Mouse (Mus musculus): ENCODE measurements around the gene Srbd1.

The Srbd1 gene

GRCm38 (mm10) chr17:86034641-86035040 is 110.3 kb downstream of the Srbd1 start:
- no peak for DNase-seq (ENCODE audit: low spot score)

- no peak for DNase-seq (ENCODE audit: low spot score)
These were observed 112.8 kb downstream of the Srbd1 start for GRCm38 (mm10) chr17:86032113-86032714.

- DNase-seq (ENCODE audit: low spot score) = no peak
These were observed 115.0 kb downstream of the Srbd1 start for GRCm38 (mm10) chr17:86030016-86030415.

- no peak for DNase-seq (ENCODE audit: low spot score)
These were observed 115.8 kb downstream of the Srbd1 start for GRCm38 (mm10) chr17:86029175-86029574.

GRCm38 (mm10) chr17:86027577-86028199 is 117.3 kb downstream of the Srbd1 start:
- no peak for DNase-seq (ENCODE audit: low spot score)

- no peak for DNase-seq (ENCODE audit: low spot score)
These were observed 120.4 kb downstream of the Srbd1 start for GRCm38 (mm10) chr17:86024589-86024988.

GRCm38 (mm10) chr17:86022366-86022765 is 122.6 kb downstream of the Srbd1 start:
- DNase-seq (ENCODE audit: low spot score) = no peak

GRCm38 (mm10) chr17:86021815-86022214 is 123.2 kb downstream of the Srbd1 start:
- DNase-seq (ENCODE audit: low spot score) = no peak

GRCm38 (mm10) chr17:86021231-86021630 is 123.7 kb downstream of the Srbd1 start:
- DNase-seq (ENCODE audit: low spot score) = no peak

GRCm38 (mm10) chr17:86019793-86020192 is 125.2 kb downstream of the Srbd1 start:
- no peak for DNase-seq (ENCODE audit: low spot score)

- DNase-seq (ENCODE audit: low spot score) = no peak
These were observed 130.7 kb downstream of the Srbd1 start for GRCm38 (mm10) chr17:86014246-86014645.

GRCm38 (mm10) chr17:86012576-86012975 is 132.4 kb downstream of the Srbd1 start:
- DNase-seq (ENCODE audit: low spot score) = no peak

- no peak for DNase-seq (ENCODE audit: low spot score)
These were observed 133.1 kb downstream of the Srbd1 start for GRCm38 (mm10) chr17:86011849-86012248.

- no peak for DNase-seq (ENCODE audit: low spot score)
These were observed 136.6 kb downstream of the Srbd1 start for GRCm38 (mm10) chr17:86008401-86008800.

- no peak for DNase-seq (ENCODE audit: low spot score)
These were observed 142.9 kb downstream of the Srbd1 start for GRCm38 (mm10) chr17:86002113-86002512.

- DNase-seq (ENCODE audit: low spot score) = no peak
These were observed 143.3 kb downstream of the Srbd1 start for GRCm38 (mm10) chr17:86001667-86002066.

- no peak for DNase-seq (ENCODE audit: low spot score)
These were observed 149.2 kb downstream of the Srbd1 start for GRCm38 (mm10) chr17:85995727-85996126.

GRCm38 (mm10) chr17:85995086-85995485 is 149.9 kb downstream of the Srbd1 start:
- DNase-seq (ENCODE audit: low spot score) = no peak

GRCm38 (mm10) chr17:85989058-85989769 is 155.8 kb downstream of the Srbd1 start:
- DNase-seq (ENCODE audit: low spot score) = no peak

- no peak for DNase-seq (ENCODE audit: low spot score)
These were observed 157.4 kb downstream of the Srbd1 start for GRCm38 (mm10) chr17:85987531-85987930.

- no peak for DNase-seq (ENCODE audit: low spot score)
These were observed 158.4 kb downstream of the Srbd1 start for GRCm38 (mm10) chr17:85986624-85987023.

GRCm38 (mm10) chr17:85986181-85986580 is 158.8 kb downstream of the Srbd1 start:
- DNase-seq (ENCODE audit: low spot score) = no peak

- no peak for DNase-seq (ENCODE audit: low spot score)
These were observed 159.8 kb downstream of the Srbd1 start for GRCm38 (mm10) chr17:85985131-85985530.

Measured in T-cell, adult 2 months (primary cell).